Mouse (Mus musculus) liver, embryonic 16.5 days (tissue): Measurements from ENCODE around the gene Sec13. TPM values are rescaled to one million over a fixed set of nuclear protein-coding genes. Genes with fewer than 3 reads are reported as not detected.

Experiments
- ATAC-seq: fragments of 200-750 bp; cut with Nextera tagmentation; 2 replicates; pipeline ENCODE4 v1.8.0; 2017; ENCODE audit warnings: low read depth, mild to moderate bottlenecking, moderate number of reproducible peaks, moderate library complexity
- H3K27ac ChIP-seq: fragments of 300-500 bp; sonication (generic); 2 replicates; pipeline ENCODE4 v1.5.1; 2014; ENCODE audit warnings: mild to moderate bottlenecking, low read length
- H3K27me3 ChIP-seq: fragments of 300-500 bp; sonication (generic); 2 replicates; pipeline ENCODE4 v1.6.1; 2014; ENCODE audit warnings: low read depth, low read length, mixed read lengths; ENCODE audit not compliant: control insufficient read depth, insufficient read depth
- H3K36me3 ChIP-seq: fragments of 300-500 bp; sonication (generic); 2 replicates; pipeline ENCODE4 v1.6.1; 2014; ENCODE audit warnings: mild to moderate bottlenecking; ENCODE audit not compliant: control insufficient read depth, insufficient read depth
- H3K4me1 ChIP-seq: fragments of 300-500 bp; sonication (generic); 2 replicates; pipeline ENCODE4 v1.6.1; 2014; ENCODE audit warnings: low read depth, low read length, mixed read lengths; ENCODE audit not compliant: control insufficient read depth
- H3K4me2 ChIP-seq: fragments of 300-500 bp; sonication (generic); 2 replicates; pipeline ENCODE4 v1.6.1; 2014; ENCODE audit warnings: low read depth, low read length, mixed read lengths
- H3K4me3 ChIP-seq: fragments of 300-500 bp; sonication (generic); 2 replicates; pipeline ENCODE4 v1.5.1; 2014; ENCODE audit warnings: low read depth, mild to moderate bottlenecking, low read length
- H3K9ac ChIP-seq: fragments of 300-500 bp; sonication (generic); 2 replicates; pipeline ENCODE4 v1.6.1; 2014; ENCODE audit warnings: low read depth, low read length
- H3K9me3 ChIP-seq: fragments of 300-500 bp; sonication (generic); replicated peaks from 2 replicates; pipeline ENCODE4 v1.6.1; 2016; ENCODE audit warnings: low read length; ENCODE audit not compliant: control insufficient read depth
- WGBS: fragments of 180-500 bp; shearing (Covaris S2); extraction: QIAGEN DNeasy Blood & Tissue Kit; methylation state at CpG from one replicate; pipeline ENCODE4 v1.1.7; 2014; ENCODE audit not compliant: insufficient replicate concordance; 5-methylcytosine and 5-hydroxymethylcytosine counted together
- polyA plus RNA-seq: library from polyadenylated mRNA; unstranded; fragments of >200 nt; fragmentation: Nextera tagmentation; extraction: Ambion mirVana; gene quantifications from 2 replicates; pipeline ENCODE4 v1.2.1, GENCODE M21; 2015

The Sec13 gene
- polyA plus RNA-seq = 103 and 111 TPM in 2 replicates

GRCm38 (mm10) chr6:113740236-113741217 is at the start of gene Sec13:
TSS of gene Sec13 (minus strand) at chr6:113740743.
- peak within 1 kb of the TSS; percentile 85 for H3K4me3 ChIP-seq
- H3K27ac ChIP-seq = peak within 1 kb of the TSS; percentile 33; the same call in 1 of the 2 replicates
- peaks cover 12% of the 10 kb centered on the region for H3K4me1 ChIP-seq
- H3K27me3 ChIP-seq = no peaks in the 10 kb centered on the region
- peaks cover 7% of the 10 kb centered on the region for H3K36me3 ChIP-seq
- H3K4me2 ChIP-seq = peak within 1 kb of the TSS; percentile 63
- ATAC-seq = peak; percentile 82
- H3K9me3 ChIP-seq = no peaks in the 10 kb centered on the region
- H3K9ac ChIP-seq = peak within 1 kb of the TSS; percentile 86
- WGBS = 5% methylated on average over 41 of the region's 41 CpGs

- ATAC-seq = no peak
- H3K27me3 ChIP-seq = no peaks in the 10 kb centered on the region
- 52% methylated on average over 6 of the region's 6 CpGs for WGBS
- no peaks in the 10 kb centered on the region for H3K9me3 ChIP-seq
- no peak overlapping the region for H3K4me2 ChIP-seq
- H3K4me3 ChIP-seq = no peak overlapping the region
- no peak overlapping the region for H3K27ac ChIP-seq
- H3K4me1 ChIP-seq = no peaks in the 10 kb centered on the region
- H3K36me3 ChIP-seq = no peaks in the 10 kb centered on the region
- no peak overlapping the region for H3K9ac ChIP-seq
Observed at GRCm38 (mm10) chr6:113787459-113787968, 47.0 kb upstream of the Sec13 start.

- Histone ChIP-seq H3K9me3 (no peaks in the 10 kb centered on the region), H3K4me3 (no peak overlapping the region), H3K4me2 (no peak overlapping the region), H3K36me3 (no peaks in the 10 kb centered on the region), H3K27me3 (no peaks in the 10 kb centered on the region), H3K9ac (no peak overlapping the region), H3K4me1 (no peaks in the 10 kb centered on the region), H3K27ac (no peak overlapping the region)
- ATAC-seq = no peak
- 49% methylated on average over 7 of the region's 7 CpGs for WGBS
Observed at GRCm38 (mm10) chr6:113785658-113786057, 45.1 kb upstream of the Sec13 start.

GRCm38 (mm10) chr6:113778229-113778753 is 37.7 kb upstream of the Sec13 start:
- ATAC-seq = no peak
- Histone ChIP-seq H3K9ac (no peak overlapping the region), H3K27ac (no peak overlapping the region), H3K4me3 (no peak overlapping the region), H3K9me3 (no peaks in the 10 kb centered on the region), H3K36me3 (no peaks in the 10 kb centered on the region), H3K27me3 (no peaks in the 10 kb centered on the region), H3K4me1 (no peaks in the 10 kb centered on the region), H3K4me2 (no peak overlapping the region)
- WGBS = 56% methylated on average over 7 of the region's 7 CpGs

- Histone ChIP-seq H3K27ac (no peak overlapping the region), H3K9ac (no peak overlapping the region), H3K9me3 (no peaks in the 10 kb centered on the region), H3K27me3 (no peaks in the 10 kb centered on the region), H3K4me3 (no peak overlapping the region), H3K4me1 (no peaks in the 10 kb centered on the region), H3K36me3 (no peaks in the 10 kb centered on the region), H3K4me2 (no peak overlapping the region)
- 44% methylated on average over 11 of the region's 11 CpGs for WGBS
- ATAC-seq = no peak
Observed at GRCm38 (mm10) chr6:113768804-113769203, 28.3 kb upstream of the Sec13 start.

- ATAC-seq = no peak
- no peak overlapping the region for H3K27ac ChIP-seq
- H3K9me3 ChIP-seq = no peaks in the 10 kb centered on the region
- no peak overlapping the region for H3K4me2 ChIP-seq
- WGBS = 16% methylated on average over 7 of the region's 7 CpGs
- H3K27me3 ChIP-seq = no peaks in the 10 kb centered on the region
- no peak overlapping the region for H3K9ac ChIP-seq
- no peaks in the 10 kb centered on the region for H3K4me1 ChIP-seq
- H3K4me3 ChIP-seq = no peak overlapping the region
- no peaks in the 10 kb centered on the region for H3K36me3 ChIP-seq
Observed at GRCm38 (mm10) chr6:113761644-113762043, 21.1 kb upstream of the Sec13 start.

- H3K4me1 ChIP-seq = no peaks in the 10 kb centered on the region
- peaks cover 18% of the 10 kb centered on the region for H3K27me3 ChIP-seq
- no peak overlapping the region for H3K27ac ChIP-seq
- no peak overlapping the region for H3K9ac ChIP-seq
- 43% methylated on average over 17 of the region's 17 CpGs for WGBS
- no peak for ATAC-seq
- H3K4me3 ChIP-seq = no peak overlapping the region
- H3K4me2 ChIP-seq = no peak overlapping the region
- H3K9me3 ChIP-seq = no peaks in the 10 kb centered on the region
- no peaks in the 10 kb centered on the region for H3K36me3 ChIP-seq
Observed at GRCm38 (mm10) chr6:113749119-113749685, 8.7 kb upstream of the Sec13 start.

GRCm38 (mm10) chr6:113748351-113748750 is 7.8 kb upstream of the Sec13 start:
- H3K36me3 ChIP-seq = no peaks in the 10 kb centered on the region
- no peak overlapping the region for H3K9ac ChIP-seq
- H3K27me3 ChIP-seq = peaks cover 18% of the 10 kb centered on the region
- H3K9me3 ChIP-seq = no peaks in the 10 kb centered on the region
- no peaks in the 10 kb centered on the region for H3K4me1 ChIP-seq
- H3K4me2 ChIP-seq = no peak overlapping the region
- H3K4me3 ChIP-seq = no peak overlapping the region; the same call in 1 of the 2 replicates
- ATAC-seq = no peak
- 0 out of 2 replicates have a peak overlapping the region, but pooled peaks have one; percentile 6 for H3K27ac ChIP-seq
- 28% methylated on average over 26 of the region's 26 CpGs for WGBS
